Mouse (Mus musculus): Measurements from ENCODE around the gene Srsf6. TPM values are rescaled to one million over a fixed set of nuclear protein-coding genes. Genes with fewer than 3 reads are reported as not detected.
"Not testable (repeated sequence)": the region's sequence is repeated elsewhere in the genome, so short reads cannot be mapped to it uniquely, and the experiment has no call there.

Gene Srsf6
- polyA plus RNA-seq (2015; fragmentation: Nextera tagmentation; extraction: Ambion mirVana): 138 and 150 TPM in 2 replicates

GRCm38 (mm10) chr2:162931123-162931673, at the start of gene Srsf6:
Srsf6 (plus strand) TSS chr2:162931528.
- no peaks in the 10 kb centered on the region for H3K9me3 ChIP-seq (replicated peaks; ENCODE audit: control insufficient read depth, low read length)
- H3K4me2 ChIP-seq (ENCODE audit: low read depth, low read length): peak within 1 kb of the TSS; percentile 80
- H3K36me3 ChIP-seq (ENCODE audit: control insufficient read depth, insufficient read depth, low read length): peaks cover 19% of the 10 kb centered on the region
- H3K9ac ChIP-seq (ENCODE audit: low read length): peak within 1 kb of the TSS; percentile 100
- peak within 1 kb of the TSS; percentile 99 for H3K4me3 ChIP-seq (replicated peaks; ENCODE audit: low read length)
- WGBS: under 1% methylated on average over 65 of the region's 68 CpGs
- ATAC-seq (ENCODE audit: insufficient read depth, low FRiP score): peak; percentile 96
- H3K4me1 ChIP-seq (ENCODE audit: control insufficient read depth, insufficient read depth, low read length): peaks cover 7% of the 10 kb centered on the region
- peak within 1 kb of the TSS; percentile 99 for H3K27ac ChIP-seq (ENCODE audit: low read length)
- H3K27me3 ChIP-seq (ENCODE audit: control insufficient read depth, insufficient read depth, low read length): peaks cover 5% of the 10 kb centered on the region; the same call in 1 of the 2 replicates

DNA sequence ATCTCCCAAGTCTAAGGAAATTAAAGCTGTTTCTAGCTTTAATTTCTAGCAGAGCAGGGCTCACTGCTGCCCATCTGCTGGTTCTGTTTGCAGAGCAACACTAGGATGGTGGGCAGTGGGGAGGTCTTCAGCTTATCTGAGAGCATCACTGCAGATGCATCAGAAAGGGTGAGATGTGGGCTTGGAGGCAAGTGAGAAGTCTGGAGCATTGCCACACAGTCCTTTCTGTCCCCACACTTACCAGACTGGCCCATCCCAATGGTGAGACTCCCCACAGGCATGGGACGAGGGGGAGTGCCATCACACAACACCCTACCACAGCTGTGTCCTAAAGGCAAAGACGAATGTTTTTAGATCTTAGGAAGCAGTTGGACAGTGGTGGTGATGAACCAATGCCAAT, 47.2 kb upstream of the Srsf6 start:
- H3K27ac ChIP-seq (ENCODE audit: low read length): no peak overlapping the region
- 74% methylated on average over 2 of the region's 2 CpGs for WGBS
- no peaks in the 10 kb centered on the region for H3K4me1 ChIP-seq (ENCODE audit: control insufficient read depth, insufficient read depth, low read length)
- no peaks in the 10 kb centered on the region for H3K9me3 ChIP-seq (replicated peaks; ENCODE audit: control insufficient read depth, low read length)
- H3K9ac ChIP-seq (ENCODE audit: low read length): no peak overlapping the region
- no peak for ATAC-seq (ENCODE audit: insufficient read depth, low FRiP score)
- H3K4me2 ChIP-seq (ENCODE audit: low read depth, low read length): no peak overlapping the region
- H3K36me3 ChIP-seq (ENCODE audit: control insufficient read depth, insufficient read depth, low read length): no peaks in the 10 kb centered on the region
- H3K4me3 ChIP-seq (replicated peaks; ENCODE audit: low read length): no peak overlapping the region
- H3K27me3 ChIP-seq (ENCODE audit: control insufficient read depth, insufficient read depth, low read length): no peaks in the 10 kb centered on the region

DNA sequence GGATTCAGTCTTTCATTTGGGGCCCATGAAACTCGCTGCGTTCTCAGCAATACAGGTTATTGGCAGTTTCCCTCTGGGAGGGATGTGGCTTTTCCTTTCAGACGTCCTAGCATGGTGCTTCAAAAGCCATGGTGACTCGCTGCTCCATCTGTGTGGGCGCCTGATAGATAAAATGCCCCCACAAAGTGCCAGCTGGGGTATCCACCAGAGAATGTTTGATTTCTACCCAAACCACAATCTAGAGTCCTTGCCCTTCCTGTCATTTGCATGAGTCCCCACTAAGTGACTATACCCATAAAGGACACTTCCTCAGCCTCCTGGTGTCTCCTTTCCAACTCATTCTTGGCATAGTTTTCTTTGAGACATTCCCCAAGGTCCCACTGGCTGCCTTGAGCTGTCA, 44.2 kb upstream of the Srsf6 start:
- 73% methylated on average over 5 of the region's 5 CpGs for WGBS
- Histone ChIP-seq H3K4me2 (ENCODE audit: low read depth, low read length) (no peak overlapping the region), H3K9me3 (replicated peaks; ENCODE audit: control insufficient read depth, low read length) (no peaks in the 10 kb centered on the region), H3K27me3 (ENCODE audit: control insufficient read depth, insufficient read depth, low read length) (no peaks in the 10 kb centered on the region), H3K4me1 (ENCODE audit: control insufficient read depth, insufficient read depth, low read length) (no peaks in the 10 kb centered on the region), H3K27ac (ENCODE audit: low read length) (no peak overlapping the region), H3K36me3 (ENCODE audit: control insufficient read depth, insufficient read depth, low read length) (no peaks in the 10 kb centered on the region), H3K9ac (ENCODE audit: low read length) (no peak overlapping the region), H3K4me3 (replicated peaks; ENCODE audit: low read length) (no peak overlapping the region)
- ATAC-seq (ENCODE audit: insufficient read depth, low FRiP score): no peak

DNA sequence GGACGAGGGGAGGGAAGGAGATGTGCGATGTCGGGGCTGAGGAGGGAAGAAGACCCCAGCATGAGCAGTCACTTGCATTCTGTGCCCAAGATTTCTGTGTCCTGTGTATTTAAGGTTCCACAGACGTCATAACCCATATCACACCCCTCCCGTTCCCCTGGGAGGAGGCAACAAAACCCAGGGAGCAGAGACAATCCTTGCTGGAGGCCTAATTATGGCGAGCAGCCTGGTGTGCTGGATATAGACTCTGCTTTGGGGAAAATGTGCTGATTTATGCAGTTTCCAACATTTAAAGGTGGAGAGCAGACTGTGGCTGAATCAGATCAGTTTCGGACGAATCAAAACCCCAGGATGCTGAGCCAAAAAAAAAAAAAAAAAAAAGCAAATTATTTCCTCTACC, 42.7 kb upstream of the Srsf6 start:
- ATAC-seq (ENCODE audit: insufficient read depth, low FRiP score): no peak
- Histone ChIP-seq H3K27ac (ENCODE audit: low read length) (no peak overlapping the region), H3K9ac (ENCODE audit: low read length) (no peak overlapping the region), H3K9me3 (replicated peaks; ENCODE audit: control insufficient read depth, low read length) (no peaks in the 10 kb centered on the region), H3K27me3 (ENCODE audit: control insufficient read depth, insufficient read depth, low read length) (no peaks in the 10 kb centered on the region), H3K4me1 (ENCODE audit: control insufficient read depth, insufficient read depth, low read length) (no peaks in the 10 kb centered on the region), H3K4me3 (replicated peaks; ENCODE audit: low read length) (no peak overlapping the region), H3K4me2 (ENCODE audit: low read depth, low read length) (no peak overlapping the region), H3K36me3 (ENCODE audit: control insufficient read depth, insufficient read depth, low read length) (no peaks in the 10 kb centered on the region)
- 78% methylated on average over 8 of the region's 8 CpGs for WGBS

DNA sequence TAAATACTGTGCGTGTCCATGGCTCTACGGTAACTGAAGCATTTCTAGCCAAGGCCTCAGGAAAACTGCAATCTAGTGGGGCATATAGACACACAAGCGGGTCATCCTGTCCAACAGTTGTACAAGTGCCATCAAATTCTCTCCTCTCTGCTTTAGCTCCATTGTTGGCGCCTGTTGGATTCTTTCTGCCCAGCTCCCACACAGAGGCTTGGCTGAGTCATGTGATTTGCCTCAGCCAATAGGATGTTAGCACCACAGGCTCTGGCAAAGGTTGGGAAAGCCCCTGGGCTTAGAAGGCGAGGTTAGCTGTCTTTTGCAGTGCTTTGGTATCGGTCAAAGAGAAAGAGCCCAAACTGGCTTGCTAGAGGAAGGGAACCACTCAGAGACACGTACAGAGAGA, 42.1 kb upstream of the Srsf6 start:
- Histone ChIP-seq H3K36me3 (ENCODE audit: control insufficient read depth, insufficient read depth, low read length) (no peaks in the 10 kb centered on the region), H3K9ac (ENCODE audit: low read length) (no peak overlapping the region), H3K4me2 (ENCODE audit: low read depth, low read length) (no peak overlapping the region), H3K4me3 (replicated peaks; ENCODE audit: low read length) (no peak overlapping the region), H3K27ac (ENCODE audit: low read length) (no peak overlapping the region), H3K27me3 (ENCODE audit: control insufficient read depth, insufficient read depth, low read length) (no peaks in the 10 kb centered on the region), H3K9me3 (replicated peaks; ENCODE audit: control insufficient read depth, low read length) (no peaks in the 10 kb centered on the region), H3K4me1 (ENCODE audit: control insufficient read depth, insufficient read depth, low read length) (no peaks in the 10 kb centered on the region)
- 60% methylated on average over 7 of the region's 7 CpGs for WGBS
- ATAC-seq (ENCODE audit: insufficient read depth, low FRiP score): 0 out of 2 replicates have a peak, but pooled peaks have one; percentile 50

DNA sequence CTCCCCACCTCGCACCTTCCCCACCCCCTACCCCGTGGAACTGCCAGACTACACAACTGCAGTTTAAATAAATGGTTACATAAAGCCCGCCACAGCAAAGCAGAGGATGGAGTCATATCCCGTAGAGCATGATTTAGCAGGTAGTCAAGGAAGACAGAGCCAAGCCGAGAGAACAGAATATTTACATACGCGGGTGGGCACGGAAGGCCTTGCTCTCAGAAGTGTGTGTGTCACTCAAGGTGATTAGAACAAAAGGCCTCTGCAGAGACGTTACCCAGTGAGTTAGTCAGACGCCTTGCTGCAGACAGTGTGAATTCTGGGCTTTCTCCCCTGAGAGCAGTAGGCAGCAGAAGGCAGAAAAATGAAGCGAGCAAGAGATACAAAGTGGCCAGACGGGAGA, 41.6 kb upstream of the Srsf6 start:
- no peaks in the 10 kb centered on the region for H3K4me1 ChIP-seq (ENCODE audit: control insufficient read depth, insufficient read depth, low read length)
- H3K36me3 ChIP-seq (ENCODE audit: control insufficient read depth, insufficient read depth, low read length): no peaks in the 10 kb centered on the region
- no peaks in the 10 kb centered on the region for H3K27me3 ChIP-seq (ENCODE audit: control insufficient read depth, insufficient read depth, low read length)
- H3K9me3 ChIP-seq (replicated peaks; ENCODE audit: control insufficient read depth, low read length): no peaks in the 10 kb centered on the region
- WGBS: 61% methylated on average over 12 of the region's 12 CpGs
- H3K27ac ChIP-seq (ENCODE audit: low read length): no peak overlapping the region
- H3K4me2 ChIP-seq (ENCODE audit: low read depth, low read length): no peak overlapping the region
- no peak overlapping the region for H3K4me3 ChIP-seq (replicated peaks; ENCODE audit: low read length)
- no peak overlapping the region for H3K9ac ChIP-seq (ENCODE audit: low read length)
- ATAC-seq (ENCODE audit: insufficient read depth, low FRiP score): no peak

DNA sequence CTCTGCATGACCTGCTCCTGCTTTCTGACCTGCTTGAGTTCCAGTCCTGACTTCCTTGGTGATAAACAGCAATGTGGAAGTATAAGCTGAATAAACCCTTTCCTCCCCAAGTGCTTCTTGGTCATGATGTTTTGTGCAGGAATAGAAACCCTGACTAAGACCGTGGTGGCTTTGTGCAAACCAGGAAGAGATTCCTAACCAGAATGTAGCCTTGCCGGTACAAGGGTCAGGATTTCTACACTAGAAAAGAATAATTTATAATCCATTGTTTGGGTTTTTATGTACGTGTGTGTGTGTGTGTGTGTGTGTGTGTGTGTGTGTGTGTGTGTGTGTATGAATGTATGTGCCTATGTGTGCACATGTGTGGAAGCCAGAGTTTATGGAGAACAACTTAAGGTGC, 38.3 kb upstream of the Srsf6 start:
- not testable (repeated sequence) for H3K9ac ChIP-seq (ENCODE audit: low read length); H3K4me3 ChIP-seq (replicated peaks; ENCODE audit: low read length); H3K27ac ChIP-seq (ENCODE audit: low read length); H3K4me2 ChIP-seq (ENCODE audit: low read depth, low read length); H3K36me3 ChIP-seq (ENCODE audit: control insufficient read depth, insufficient read depth, low read length); H3K27me3 ChIP-seq (ENCODE audit: control insufficient read depth, insufficient read depth, low read length); ATAC-seq (ENCODE audit: insufficient read depth, low FRiP score); H3K4me1 ChIP-seq (ENCODE audit: control insufficient read depth, insufficient read depth, low read length); H3K9me3 ChIP-seq (replicated peaks; ENCODE audit: control insufficient read depth, low read length)
- 77% methylated on average over 3 of the region's 3 CpGs for WGBS

DNA sequence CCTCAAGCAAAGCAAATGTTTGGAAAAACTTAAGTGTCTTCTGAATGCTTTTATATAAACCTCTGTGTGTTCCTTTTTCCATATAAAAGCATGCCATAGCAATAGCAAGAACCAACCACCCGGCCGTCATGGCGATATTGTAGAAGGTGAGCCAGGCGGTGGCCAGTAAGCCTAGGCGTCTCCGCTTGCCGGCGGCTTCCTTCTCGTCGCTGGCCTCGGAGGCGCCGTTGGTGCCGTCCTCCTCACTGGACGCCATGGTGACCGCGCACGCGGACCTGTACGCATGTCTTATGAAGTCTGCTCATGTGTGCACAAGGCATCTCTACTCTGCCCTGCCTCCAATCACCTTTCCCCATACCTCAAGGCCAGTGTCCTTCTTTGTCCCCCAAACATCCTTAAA, 32.1 kb upstream of the Srsf6 start:
- not testable (repeated sequence) for H3K27ac ChIP-seq (ENCODE audit: low read length); H3K9me3 ChIP-seq (replicated peaks; ENCODE audit: control insufficient read depth, low read length); H3K9ac ChIP-seq (ENCODE audit: low read length); H3K36me3 ChIP-seq (ENCODE audit: control insufficient read depth, insufficient read depth, low read length); ATAC-seq (ENCODE audit: insufficient read depth, low FRiP score); H3K4me1 ChIP-seq (ENCODE audit: control insufficient read depth, insufficient read depth, low read length); H3K4me2 ChIP-seq (ENCODE audit: low read depth, low read length); H3K4me3 ChIP-seq (replicated peaks; ENCODE audit: low read length); H3K27me3 ChIP-seq (ENCODE audit: control insufficient read depth, insufficient read depth, low read length)
- 93% methylated on average over 19 of the region's 20 CpGs for WGBS

- Histone ChIP-seq H3K27me3 (ENCODE audit: control insufficient read depth, insufficient read depth, low read length) (no peaks in the 10 kb centered on the region), H3K4me1 (ENCODE audit: control insufficient read depth, insufficient read depth, low read length) (no peaks in the 10 kb centered on the region), H3K9me3 (replicated peaks; ENCODE audit: control insufficient read depth, low read length) (no peaks in the 10 kb centered on the region), H3K27ac (ENCODE audit: low read length) (no peak overlapping the region), H3K9ac (ENCODE audit: low read length) (no peak overlapping the region), H3K4me2 (ENCODE audit: low read depth, low read length) (no peak overlapping the region), H3K4me3 (replicated peaks; ENCODE audit: low read length) (no peak overlapping the region), H3K36me3 (ENCODE audit: control insufficient read depth, insufficient read depth, low read length) (no peaks in the 10 kb centered on the region)
- WGBS: 60% methylated on average over 12 of the region's 12 CpGs
- peak; percentile 44; the same call in 1 of the 2 replicates for ATAC-seq (ENCODE audit: insufficient read depth, low FRiP score)
Measured at GRCm38 (mm10) chr2:162899880-162900589, 31.3 kb upstream of the Srsf6 start.
